Mouse (Mus musculus) adrenal gland, adult 18-20 months (tissue): ENCODE measurements at regions not wholly inside any gene's neighbourhood (a gene's known extent, or its start where the extent isn't known, plus 50 kb on each side); places are given as distances from the start of the nearest gene placed in this dataset.

Experiments
- DNase-seq, 2 experiments: peaks; one replicate each; pipeline ENCODE4 v3.0.0; 2021 to 2022; ENCODE audit warnings: low spot score in 2 of 2

- no peak for DNase-seq
Measured at GRCm38 (mm10) chr11:111155023-111155422, 89.1 kb downstream of the Kcnj2 start.

- no peak for DNase-seq
Measured at GRCm38 (mm10) chr11:111155747-111156146, 89.8 kb downstream of the Kcnj2 start.

GRCm38 (mm10) chr11:111159299-111159698, 93.3 kb downstream of the Kcnj2 start:
- no peak for DNase-seq

- no peak for DNase-seq
Measured at GRCm38 (mm10) chr11:111164907-111165306, 98.9 kb downstream of the Kcnj2 start.

GRCm38 (mm10) chr11:111170174-111170800, 104.3 kb downstream of the Kcnj2 start:
- no peak for DNase-seq

GRCm38 (mm10) chr11:111173525-111173924, 107.6 kb downstream of the Kcnj2 start:
- no peak for DNase-seq

DNA sequence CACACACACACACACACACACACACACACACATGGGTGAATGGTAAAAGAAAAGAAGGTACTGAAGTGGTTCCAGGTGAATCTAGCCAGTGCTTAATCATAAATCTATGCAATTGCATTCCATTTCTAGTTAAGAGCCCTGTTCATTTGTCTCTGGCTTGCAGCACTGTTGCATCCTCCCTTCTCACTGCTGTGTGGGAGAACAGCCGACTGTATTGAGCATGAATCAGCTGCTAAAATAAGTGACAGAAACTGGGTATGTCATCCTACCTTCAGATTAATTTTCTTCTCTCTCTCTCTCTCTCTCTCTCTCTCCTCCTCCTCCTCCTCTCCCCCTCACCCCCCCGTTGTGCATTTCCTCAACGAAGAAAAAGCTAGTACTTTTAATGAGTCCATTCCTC, 109.6 kb downstream of the Kcnj2 start:
- DNase-seq = no peak

- DNase-seq = no peak
Measured at GRCm38 (mm10) chr11:111177516-111177915, 111.6 kb downstream of the Kcnj2 start.

DNA sequence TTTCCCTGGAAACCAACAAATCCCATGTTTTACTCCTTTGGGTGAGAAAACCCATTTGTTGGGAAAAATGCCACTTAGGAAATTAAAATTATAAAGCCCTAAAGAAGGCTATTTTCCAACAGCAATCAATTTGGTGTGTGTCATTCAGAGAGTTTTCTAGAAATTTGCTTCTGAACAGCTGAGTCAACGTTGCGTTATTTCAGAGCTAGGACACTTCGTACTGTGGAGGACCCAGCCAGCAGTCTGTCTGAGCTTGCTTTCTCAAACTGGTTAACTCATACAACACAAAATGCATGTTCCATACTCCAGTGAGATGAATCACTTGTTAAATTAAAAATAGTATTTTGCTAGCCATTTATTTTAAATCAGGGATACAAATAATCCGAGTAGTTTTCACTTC, 131.5 kb downstream of the Kcnj2 start:
- DNase-seq = no peak

DNA sequence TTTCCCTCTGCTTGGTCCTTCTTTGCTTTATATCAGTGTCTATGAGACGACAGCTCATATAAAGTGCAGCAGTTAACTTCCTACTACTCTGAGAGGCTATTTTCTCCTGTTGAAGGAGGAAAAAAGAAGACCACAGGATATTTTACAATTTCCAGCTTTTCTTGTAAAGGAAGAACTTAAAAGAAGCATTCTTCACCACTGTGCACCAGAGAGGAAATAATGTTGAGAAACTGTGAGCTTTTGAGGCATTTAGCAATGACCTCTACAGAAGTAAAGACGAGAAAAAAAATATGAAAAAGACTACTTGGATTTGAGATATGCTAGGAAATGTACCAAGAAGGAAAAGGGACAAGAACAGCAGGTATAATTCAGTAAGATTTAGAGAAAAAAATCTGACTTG, 134.5 kb downstream of the Kcnj2 start:
- no peak for DNase-seq

- DNase-seq = no peak
Measured at GRCm38 (mm10) chr11:111202780-111203179, 136.8 kb downstream of the Kcnj2 start.

GRCm38 (mm10) chr11:111210565-111210964, 144.6 kb downstream of the Kcnj2 start:
- DNase-seq = no peak

DNA sequence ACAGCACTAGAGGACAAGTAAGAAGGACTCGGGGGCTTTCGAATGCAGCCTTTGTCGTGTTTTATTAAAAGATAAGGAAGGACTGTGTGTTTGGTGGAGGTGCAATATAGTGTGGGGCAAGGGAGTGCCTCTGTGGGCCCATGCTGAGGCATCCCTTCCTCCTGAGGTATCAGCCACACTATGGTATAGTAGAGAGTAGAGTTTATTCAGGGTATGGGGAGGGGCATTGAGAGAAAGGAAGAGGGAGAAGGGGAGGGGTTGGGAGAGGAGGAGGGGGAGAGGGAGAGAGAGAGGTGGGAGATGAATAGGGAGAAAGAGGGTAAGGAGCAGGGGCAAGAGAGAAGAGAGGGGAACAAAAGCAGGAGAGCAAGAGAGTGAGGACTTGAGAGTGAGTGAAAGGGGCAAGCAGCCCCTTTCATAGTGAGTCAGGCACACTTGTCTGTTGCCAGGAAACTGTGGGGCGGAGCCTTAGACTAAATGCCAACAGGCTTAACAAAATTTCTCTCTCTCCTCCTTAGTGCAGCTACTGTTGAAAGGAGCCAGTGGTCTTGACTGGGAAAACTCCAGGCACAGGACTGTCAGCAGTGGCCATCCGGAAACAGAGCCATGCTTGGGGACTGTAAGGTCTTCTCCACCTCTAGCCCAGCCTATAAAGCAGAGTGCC, 146.2 kb downstream of the Kcnj2 start:
- no peak for DNase-seq

DNA sequence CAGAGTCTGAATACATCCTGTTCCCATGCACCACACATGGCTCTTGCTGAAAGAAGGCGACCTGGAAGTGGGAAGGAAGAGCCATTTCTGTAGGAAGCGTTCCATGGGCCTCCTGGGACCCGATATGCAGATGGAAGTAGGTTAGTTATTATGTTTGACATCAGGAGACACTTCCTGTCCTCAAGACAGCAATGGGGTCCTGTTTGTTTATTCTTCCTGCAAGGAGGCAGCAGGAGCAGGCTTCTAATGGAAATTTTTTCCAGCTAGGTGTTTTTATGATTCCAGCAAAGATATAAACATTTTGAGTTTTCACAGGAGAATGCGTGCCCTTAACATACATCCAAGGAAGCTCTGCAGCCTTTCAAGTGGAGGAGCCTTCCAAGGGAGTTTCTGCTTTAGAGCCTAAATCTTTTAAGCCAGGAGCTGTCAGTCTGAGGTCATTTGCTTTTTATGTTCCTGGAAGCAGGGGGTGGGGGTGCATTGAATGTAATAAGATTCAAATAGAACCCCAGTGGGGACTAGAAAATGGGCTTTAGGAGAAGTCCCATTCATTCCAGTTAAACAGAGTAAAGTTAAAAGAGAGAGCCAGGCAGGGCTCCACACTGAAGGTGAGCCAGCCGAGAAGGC, 146.9 kb downstream of the Kcnj2 start:
- no peak for DNase-seq

DNA sequence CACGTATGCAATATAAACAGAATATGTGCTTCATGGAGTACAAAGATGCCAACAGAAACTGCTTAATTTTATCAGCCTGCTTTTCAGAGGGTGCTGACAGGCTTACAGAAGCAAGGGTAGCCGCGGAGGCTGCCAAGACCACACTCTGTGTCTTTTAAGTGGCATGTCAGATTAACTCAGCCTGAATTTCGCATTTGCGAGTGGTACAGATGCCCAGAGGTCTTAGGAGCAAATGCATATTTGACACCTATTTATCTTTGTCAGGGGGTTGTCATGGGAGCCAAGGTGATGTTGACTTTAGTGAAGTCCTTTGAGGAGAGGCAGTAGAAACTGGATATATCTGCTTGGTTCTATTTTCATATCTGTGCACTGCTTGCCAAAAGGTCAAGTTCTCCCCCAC, 149.0 kb downstream of the Kcnj2 start:
- DNase-seq = no peak

- DNase-seq = no peak
Measured at GRCm38 (mm10) chr11:111223834-111224233, 157.9 kb downstream of the Kcnj2 start.

DNA sequence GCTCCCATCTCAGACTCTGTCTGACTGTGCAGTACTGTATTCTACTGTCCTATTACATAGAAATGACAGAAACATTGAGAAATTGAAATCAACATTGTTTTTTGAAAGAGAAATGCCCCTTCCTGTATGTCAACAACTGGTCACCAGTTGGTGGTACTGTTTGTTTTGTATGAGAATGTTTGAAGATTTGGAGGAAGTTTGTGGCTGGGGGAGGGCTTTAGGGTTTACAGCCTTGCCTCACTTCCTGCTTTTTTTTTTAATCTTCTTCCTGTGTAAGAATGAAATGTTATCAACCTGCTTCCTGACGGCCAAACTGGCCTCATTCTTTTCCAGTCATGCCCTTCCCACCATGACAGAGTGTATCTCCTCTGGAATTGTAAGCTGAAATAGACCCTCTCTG, 161.3 kb downstream of the Kcnj2 start:
- no peak for DNase-seq

DNA sequence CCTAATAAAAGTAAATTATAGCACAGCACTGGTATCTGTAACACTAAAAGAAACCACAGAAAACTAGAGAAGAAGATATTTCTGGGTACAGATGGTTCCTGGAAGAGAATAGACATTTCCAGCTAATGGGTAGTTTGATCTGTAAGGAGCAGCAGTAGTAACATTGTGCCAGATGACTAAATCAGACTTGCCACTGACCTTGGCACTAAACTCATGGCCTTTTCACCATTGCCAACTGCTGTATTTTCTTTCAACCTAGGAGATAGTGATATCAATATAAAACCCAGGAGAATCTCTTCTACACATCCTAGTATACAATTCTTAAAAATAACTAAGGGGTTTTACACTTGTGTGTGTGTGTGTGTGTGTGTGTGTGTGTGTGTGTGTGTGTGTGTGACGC, 170.8 kb downstream of the Kcnj2 start:
- DNase-seq = no peak

DNA sequence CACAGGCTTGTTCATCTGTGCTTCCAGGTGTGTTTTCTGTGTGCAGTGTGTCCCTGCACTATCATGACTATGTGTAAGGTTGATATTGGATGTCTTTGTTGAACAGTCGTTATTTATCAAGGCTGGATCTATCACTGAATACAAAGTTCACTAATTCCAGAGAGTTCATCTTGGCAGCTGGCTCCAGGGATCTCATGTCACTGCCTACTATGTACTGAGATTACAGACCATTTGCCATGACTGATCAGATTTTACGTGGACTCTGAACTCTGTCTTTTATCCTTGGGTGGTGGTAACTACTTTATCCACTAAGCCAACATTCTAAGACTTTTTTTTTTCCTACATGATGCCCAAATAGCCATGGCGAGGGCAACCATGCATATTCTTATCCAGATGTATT, 173.8 kb downstream of the Kcnj2 start:
- no peak for DNase-seq

DNA sequence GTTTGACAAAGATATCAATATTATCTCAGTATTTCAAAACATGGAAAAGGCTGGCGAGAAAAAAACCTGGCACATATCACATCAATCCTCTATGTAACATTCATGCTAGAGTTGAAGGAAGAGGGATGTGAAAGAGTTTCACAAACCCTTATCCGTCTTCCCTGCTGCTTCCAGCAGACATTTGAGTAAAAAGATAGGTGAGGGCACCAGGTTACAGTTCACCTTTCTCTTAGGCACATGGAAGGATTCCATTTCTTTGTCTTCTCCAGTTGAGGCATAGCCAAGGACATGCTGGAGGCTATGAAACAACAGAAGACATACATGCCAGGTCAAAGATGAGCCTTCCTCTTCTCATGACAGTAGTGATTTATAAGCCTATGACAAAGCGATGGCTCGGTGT, 186.3 kb downstream of the Kcnj2 start:
- no peak for DNase-seq

GRCm38 (mm10) chr11:111256596-111256995, 190.6 kb downstream of the Kcnj2 start:
- DNase-seq = no peak

GRCm38 (mm10) chr11:111260691-111261383, 194.9 kb downstream of the Kcnj2 start:
- DNase-seq = no peak
